Mouse (Mus musculus) urinary bladder, adult 18-20 months (tissue): Measurements from ENCODE around the gene Elmod2.
"Not testable (repeated sequence)": the region's sequence is repeated elsewhere in the genome, so short reads cannot be mapped to it uniquely, and the experiment has no call there.

Source experiments
- DNase-seq, 2 experiments: peaks; one replicate each; pipeline ENCODE4 v3.0.0; 2022; ENCODE audit warnings: low spot score in 2 of 2, mixed read lengths in 2 of 2

Elmod2 gene

DNA sequence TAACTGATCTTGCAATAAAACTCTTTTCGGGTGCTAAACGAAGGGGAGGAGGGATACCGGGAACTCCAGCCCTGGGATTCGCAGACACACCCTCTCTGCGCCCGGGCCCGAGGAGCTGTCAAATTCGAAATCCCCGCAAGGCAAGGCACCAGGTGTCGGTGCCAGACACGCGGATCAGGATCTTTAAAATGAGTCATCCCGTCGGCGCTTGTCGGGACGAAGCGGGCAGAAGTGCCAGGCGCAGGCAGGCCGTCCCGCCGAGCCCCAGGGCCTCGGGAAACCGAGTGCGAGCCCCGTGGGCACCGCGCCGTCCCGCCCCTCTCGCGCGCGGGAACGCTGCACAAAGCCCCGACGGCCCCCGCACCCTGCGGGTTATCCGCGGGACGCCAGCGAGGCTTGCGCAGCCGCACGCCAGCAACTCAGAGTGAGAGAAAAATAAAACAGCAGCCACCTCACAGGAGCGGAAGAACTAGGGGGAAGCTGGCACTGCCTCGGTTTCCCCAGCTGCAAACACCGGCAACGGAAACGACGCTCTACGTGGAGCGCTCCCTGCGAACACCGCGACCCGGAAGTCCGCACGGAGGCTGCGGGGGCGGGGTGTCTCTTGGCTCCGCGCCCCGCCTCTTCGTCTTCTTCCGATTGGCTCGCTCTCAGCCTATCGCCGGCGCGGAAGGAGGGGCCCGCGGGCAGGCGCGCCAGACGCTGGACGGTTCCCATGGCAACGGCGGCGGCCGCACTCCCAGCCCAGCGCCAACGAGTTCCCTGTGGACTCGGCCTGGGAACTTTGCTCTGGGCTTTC, at the start of gene Elmod2:
TSS of gene Elmod2 (minus strand) at position 588 of the 799 bp plus-strand sequence.
- DNase-seq: peak; percentile 90 to 94

DNA sequence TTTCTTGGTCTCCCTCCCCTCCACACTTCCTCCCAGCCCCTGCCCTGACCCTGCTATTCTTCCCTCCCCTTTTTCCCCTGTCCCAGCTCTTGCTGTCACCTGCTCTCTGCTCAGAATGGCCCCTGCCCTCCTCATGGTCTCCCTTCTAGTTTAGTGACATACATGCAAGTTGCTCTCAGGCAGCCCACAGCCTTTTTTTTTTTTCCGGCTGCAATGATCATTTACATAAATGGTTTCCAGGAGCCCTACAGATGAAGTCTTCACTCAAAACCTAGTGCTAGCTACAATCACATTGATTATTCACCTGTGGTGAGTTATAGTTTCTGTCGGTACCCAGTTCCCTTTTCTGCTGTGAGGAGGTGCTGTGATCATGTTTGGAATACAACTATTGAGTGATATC, 48.7 kb upstream of the Elmod2 start:
- no peak for DNase-seq

DNA sequence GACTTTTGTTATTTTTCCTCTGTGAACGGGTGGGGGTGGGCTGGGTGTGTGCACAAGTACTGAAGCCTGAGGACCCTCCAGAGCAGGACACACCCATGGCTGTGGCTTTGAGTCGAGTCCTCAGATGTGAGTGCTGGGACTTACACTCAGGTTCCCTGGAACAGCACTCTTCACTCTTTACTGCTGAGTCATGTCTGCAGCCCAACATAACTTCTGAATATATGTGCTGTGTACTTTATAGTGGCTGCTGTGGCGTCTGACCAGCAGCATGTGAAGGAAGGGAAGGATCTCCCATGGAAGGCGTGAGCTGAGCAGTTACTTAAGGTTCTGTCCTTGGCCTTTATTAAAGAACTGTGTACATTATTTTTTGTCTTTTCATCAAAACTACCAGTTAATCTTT, 47.9 kb upstream of the Elmod2 start:
- DNase-seq: no peak

DNA sequence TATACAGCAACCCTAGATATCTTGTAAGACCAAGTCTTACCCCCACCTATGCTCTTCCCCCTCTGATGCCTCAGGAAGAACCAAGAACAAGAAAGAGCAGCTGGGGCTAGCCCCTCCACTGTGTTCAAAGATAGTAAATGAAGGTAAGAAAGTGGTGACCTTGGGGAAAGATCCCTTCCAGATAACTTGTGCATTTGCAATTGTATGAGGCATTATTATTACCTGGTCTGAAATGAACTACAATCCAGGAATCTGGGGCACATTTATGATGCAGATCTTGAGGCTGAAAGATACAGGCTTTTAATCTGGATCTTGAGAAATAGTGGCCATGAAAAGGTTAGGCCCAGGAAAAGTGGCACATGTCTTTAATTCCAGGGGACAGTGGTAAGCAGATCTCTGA, 44.9 kb upstream of the Elmod2 start:
- no peak for DNase-seq

DNA sequence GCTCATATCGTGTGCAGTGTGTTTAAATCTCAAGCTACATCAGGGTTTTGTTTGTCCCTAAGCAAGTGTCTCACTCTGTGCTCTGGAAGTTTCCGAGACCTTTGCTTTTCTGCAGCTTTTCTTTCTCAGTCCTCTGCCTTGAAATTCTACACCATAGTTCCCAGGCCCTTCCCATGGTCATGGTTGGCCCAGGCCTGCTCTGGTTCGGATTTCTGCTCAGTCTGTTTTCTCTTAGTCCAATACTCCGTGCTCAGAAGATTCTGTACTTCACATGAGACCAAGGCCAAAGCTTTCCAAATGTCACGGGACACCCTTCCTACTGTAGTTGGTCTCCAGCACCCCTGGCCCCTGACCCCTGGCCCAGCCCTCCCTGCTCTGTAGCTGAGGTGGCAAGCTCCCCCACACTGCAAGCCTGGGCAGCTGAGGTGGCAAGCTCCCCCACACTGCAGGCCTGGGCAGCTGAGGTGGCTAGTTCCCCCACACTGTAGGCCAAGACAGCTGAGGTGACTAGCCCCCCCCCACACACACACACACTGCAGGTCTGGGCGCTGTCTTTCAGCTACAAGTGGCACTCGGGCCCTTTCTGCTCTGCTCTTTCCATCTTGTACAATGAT, 31.0 kb upstream of the Elmod2 start:
- no peak for DNase-seq

DNA sequence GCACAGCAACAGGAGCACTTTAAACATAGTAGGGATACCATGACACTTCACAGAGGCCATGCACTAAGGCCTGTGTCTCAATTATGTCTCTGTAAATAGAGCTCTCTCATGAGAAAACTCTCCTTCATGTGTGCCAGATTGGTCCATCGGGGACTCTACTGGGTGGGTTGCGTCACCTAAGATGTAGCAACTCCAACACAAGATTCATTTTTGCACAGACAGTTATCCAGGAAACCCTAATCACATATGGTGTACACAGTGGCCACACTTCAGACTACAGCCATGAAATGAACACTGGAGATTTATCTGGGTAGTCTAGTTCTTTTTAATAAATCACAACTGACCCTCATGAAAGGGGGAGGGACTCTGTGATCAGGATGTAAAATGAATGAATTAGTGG, 19.0 kb upstream of the Elmod2 start:
- no peak for DNase-seq

DNA sequence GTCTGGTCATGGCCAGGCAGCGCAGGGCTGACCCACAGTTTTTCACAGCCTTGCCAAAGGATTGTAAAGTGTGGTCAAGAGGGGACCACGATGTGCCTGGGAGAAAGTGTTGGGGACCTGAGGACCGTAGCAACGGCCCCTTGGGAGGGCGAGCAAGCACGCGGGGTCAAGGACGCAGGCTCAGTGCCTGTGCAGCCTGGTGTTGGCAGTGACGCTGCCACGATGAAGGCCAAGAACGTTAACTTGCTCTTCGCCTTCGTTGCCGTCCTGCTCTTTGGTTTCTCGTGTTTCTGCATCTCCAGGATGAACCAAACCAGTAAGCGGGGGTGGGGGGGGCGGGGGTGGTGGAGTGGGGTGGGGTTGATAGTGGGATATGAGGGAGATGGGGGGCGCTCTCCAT, 16.0 kb upstream of the Elmod2 start, which contains the start of gene Mgat4d:
TSS of gene Mgat4d (plus strand) at position 209 of the 400 bp plus-strand sequence.
- no peak for DNase-seq

DNA sequence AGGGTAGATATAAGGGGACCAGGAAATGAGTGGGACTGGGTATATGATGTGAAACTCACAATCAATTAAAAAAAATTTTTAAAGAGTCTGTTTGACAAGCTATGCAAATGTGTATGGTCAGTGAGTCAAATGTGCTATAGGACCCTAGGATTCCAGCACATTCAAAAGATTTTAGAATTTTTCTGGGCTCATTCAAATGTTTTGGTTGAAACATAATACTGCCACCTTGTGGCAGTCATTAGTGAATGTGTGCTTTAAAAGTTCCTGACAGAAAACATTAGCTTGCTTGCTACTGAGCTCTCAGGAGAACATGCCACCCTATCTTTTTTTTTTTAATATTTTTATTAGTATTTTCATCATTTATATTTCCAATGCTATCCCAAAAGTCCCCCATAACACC, 10.4 kb upstream of the Elmod2 start:
- no peak for DNase-seq

DNA sequence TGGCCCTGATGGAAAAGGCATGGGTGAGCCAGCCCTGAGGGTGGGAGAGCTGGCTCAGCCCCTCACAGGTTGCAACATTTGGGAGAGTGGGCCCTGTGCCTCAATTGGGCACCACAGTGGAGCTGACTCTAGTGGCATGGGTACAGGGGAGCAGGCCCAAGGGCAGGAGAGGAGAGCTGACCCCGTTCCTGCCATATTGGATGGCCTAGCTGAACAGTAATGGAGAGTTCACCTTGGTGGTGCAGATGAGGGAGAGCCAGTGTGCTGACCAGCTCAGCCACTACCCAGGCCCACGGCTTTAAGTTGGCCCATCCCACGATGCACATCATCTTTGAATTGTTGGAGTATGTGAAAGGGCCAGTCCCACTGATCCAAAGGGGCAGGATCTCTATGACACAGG, 9.8 kb upstream of the Elmod2 start:
- no peak for DNase-seq

DNA sequence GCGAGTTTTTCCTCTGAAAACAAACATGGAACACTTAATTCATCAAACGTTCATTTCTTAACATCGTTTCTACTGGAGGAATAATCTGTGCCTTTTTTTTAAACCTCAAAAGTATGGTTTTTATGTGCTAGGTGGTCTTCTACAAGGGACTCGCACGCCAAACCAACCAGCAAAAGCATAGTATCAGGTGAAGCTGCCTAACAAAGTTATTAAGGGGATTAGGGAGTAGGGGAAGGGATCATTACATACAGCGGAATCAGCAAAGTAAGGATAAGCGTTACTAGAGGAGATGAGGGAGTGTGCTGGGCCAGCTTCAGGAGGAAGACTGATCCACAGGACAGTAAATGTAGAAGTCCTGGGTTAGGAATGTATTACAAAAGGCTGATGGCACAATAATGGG, 578 bp upstream of the Elmod2 start:
- no peak for DNase-seq

DNA sequence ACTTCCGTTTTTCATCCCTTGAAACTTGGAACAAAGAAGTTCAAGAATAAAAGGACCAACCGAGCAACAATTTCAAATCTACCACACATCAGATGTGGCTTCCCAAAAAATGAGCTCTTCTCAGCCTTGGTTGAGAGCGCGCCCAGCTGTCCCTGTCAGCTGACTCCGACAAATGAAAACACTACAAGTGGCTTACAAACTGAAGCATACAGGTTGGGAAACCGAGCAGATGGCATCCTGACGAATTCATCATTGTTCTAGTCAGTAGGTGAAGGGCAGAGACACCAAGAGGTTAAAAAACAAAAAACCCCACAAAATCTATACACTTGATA, 753 bp downstream of the Elmod2 start:
- DNase-seq: no peak

DNA sequence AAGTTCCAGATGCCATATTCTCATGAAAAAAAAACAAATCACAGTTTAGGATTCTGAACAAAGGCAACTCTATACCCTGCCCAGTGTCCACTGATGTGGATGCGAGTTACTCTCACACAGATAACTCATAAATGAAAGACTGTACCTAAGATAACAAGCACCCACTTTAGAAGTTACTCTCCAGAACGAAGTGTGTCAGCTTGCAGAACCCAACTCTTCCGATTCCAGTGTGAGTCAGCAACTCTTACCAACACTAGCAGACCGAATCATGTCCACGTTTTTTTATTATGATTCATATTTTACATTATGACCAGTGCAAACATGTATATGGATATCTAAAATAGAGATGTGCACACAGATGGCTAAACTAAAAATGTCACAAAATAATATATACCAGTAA, 4.4 kb downstream of the Elmod2 start:
- no peak for DNase-seq

DNA sequence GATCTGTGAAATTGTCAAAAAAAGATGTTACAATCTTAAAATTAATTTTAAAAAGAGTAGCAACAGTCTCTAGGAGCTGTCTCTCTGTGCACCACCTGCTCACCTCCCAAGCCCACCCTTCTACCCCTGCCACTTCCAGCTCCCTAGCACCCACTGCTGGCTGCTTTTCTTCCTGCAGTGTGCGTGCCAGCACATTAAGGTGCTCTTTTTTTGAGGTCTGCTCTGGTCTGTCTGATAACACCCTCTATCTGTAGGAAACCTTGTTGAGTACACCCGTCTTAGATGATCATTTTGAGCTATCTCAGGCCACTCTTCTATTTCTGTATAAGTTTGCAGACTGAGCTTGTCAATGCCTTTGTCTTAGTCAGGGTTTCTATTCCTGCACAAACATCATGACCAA, 9.2 kb downstream of the Elmod2 start:
- no peak for DNase-seq

DNA sequence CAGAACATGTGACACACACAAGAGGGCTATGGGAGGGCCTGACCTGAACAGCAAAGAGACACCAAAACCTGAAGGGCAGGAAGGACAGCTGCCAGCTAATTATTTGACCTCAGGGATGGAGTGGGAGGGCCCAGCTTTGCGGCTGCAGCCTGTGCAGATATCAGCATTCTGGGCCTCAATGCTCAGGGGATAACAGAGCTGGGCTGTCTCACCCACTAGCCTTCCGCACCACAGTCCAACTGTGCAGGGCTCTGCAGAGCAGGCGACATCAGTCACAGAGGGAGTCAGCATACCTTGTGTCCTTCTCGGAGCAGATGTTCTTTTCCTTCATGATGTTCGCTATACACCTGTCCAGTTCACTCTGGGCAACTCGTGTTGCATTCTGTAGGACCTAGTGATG, 9.9 kb downstream of the Elmod2 start:
- no peak for DNase-seq

DNA sequence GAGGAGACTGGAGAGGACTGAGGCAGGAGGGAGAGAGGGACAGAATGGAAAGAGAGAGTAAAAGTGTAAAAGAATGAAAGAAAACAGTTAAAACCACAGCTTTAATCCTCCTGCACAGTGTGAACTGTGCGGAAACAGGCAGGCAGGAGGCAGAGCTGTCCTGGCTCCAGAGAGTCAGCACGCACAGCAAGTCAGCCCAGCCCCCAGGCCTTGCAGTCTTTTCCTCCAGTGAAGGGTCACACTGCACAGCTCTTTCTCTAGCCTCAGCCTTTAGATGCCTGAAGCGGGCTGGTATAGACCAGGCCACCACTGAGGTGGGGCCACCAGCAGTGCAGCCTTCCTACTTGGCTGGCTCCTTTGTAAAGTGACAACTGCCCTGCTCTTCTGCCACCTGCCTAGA, 11.7 kb downstream of the Elmod2 start:
- no peak for DNase-seq

DNA sequence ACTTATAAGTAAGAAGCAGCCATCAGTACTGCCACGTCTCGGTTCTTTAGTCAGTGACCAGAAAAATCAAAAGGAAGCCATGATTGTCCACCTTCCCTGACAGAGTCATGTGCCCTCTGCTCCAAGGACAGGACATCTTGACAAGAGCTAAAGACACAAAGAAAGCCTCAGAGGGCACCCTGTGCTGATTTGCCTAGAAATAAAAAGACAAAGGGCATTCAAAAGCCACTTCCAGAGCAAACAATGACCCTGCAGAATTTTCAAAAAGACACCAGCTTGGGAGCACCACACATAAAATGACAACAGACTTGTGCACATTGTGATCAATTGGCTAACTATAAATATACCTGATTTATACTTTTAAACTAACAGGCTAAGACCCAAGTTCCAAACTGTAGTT, 16.6 kb downstream of the Elmod2 start:
- no peak for DNase-seq

DNA sequence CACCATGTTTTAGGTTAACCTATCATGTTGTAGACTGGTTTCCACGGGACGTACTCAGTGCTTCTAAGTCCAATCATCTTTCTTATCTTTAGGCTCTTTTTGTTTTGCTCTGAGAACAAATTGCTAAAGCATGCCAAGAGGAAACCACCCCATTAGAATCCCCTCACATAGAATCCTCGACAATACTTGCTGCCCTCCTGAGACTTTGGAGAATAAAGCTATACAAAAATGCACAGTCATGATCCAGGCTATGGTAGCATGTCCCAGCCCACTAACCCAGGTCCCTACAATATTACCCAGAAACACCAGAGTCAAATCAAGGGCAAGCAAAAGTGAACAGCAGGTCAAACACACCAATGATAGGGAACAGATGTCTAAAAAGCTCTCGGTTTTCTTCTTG, 17.2 kb downstream of the Elmod2 start:
- DNase-seq: not testable (repeated sequence)

DNA sequence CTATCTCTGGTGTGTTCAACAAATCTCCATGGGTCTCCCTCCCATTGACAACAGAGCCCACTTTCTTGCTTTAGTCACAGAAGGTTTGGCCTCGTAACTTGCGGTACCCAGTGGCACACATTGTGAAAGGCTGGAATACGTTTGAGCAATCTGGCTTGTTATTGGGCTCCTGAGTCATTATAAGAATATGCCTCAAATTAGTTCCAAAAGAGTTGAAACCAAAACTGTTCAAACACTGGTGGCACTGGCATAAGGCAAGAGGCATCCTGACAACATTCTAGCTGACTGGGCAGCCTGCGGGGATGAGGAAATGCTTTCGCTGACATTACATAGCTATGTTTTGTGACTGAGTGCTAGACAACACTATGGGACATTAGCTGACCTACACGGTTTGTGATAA, 22.4 kb downstream of the Elmod2 start:
- no peak for DNase-seq

DNA sequence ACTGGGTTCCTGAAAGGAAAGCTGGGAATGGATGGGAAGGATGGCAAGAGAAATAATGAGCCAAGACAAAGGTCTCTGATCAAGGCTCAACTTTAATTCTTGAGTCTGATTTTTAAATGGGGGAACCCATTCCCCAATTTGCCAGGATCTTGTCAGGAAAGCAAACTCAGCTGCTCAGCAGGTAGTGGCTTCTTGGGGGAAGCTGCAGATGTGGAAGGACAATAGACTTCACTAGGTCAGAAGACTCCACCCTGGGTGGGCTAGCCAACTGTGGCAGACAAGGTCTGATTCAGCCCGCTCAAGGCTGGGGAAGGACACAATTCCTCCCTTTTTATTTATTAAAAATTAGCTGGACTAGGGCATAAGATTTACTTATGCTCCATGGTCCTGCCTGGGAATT, 27.3 kb downstream of the Elmod2 start:
- DNase-seq: no peak

DNA sequence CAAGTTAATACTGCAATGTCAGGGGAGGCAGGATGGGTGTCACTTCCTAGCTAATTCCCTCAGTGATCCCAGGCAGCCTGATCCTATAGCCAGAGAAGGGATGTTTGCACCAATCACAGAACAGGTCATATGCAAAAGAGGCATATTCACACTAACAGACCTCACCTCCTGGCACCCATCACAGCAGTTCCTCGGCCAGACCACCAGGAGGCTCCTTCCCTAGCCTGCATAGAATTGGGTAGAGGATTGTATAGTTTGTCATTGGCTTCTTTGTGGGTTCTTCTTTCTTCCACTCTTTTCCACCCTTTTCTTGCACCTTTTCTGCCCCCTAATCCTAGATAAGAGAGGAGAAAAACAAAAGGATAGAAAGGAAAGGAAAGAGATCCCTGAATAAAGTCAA, 32.2 kb downstream of the Elmod2 start:
- DNase-seq: no peak

DNA sequence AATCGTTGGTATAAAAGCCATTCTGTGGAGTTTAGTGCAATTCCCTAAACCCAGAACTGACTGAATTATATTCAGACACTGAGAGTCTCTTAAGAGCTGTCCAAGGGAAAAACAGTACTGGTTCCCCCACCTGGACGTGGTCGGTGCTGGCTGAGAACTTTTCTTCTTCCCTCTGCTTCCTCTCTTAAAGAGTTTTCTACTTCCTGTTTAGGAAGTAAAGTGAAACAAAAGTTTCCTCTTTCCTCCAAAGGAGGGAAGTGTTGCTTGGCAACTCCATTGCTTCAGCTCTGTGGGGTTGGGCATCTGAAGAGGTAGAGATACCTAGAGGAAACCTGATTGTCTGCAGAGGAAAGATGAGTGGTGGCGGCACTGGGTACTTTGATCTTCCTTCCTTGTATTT, 34.9 kb downstream of the Elmod2 start:
- DNase-seq: no peak

DNA sequence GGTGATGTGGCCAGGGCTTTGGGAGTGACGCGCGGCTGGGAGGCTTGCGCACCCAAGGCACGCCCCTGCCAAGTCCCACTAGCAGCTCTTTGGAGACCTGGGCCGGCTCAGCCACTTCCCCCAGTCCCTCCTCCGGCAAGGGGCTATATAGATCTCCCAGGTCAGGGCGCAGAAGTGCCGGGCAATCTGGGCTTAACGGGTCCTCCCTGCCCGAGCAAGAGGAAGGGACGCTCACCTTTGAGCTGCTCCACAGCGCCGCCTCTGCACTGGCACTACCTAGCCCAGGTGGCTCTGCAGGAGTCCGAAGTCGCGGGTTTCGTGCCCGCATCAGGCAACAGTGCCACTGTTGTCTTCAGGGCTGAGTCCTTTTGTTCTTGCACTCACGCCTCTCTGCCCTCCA, 42.1 kb downstream of the Elmod2 start, which contains the start of gene Ucp1:
TSS of gene Ucp1 (plus strand) at position 177 of the 400 bp plus-strand sequence.
- peak in 1 of 2 experiments; percentile 22 for DNase-seq

DNA sequence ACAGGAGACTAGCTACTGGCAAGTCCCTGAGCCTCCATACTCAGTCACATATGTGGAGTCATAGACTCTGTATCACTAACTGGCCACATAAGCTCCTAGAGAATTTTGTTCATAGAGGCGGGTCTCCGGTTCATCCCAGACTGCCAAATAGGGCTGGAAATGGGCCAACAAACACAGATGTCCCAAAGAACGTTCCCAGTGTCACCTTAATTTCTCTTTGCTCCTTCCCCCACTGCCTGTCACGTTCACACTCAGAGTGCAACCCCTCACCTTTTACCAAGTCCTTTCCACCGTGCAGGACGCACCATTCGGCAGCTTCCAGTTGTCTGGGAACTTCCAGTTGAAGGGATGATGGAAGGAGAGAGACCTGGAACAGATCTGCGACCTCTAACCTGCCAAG, 46.9 kb downstream of the Elmod2 start:
- no peak for DNase-seq

DNA sequence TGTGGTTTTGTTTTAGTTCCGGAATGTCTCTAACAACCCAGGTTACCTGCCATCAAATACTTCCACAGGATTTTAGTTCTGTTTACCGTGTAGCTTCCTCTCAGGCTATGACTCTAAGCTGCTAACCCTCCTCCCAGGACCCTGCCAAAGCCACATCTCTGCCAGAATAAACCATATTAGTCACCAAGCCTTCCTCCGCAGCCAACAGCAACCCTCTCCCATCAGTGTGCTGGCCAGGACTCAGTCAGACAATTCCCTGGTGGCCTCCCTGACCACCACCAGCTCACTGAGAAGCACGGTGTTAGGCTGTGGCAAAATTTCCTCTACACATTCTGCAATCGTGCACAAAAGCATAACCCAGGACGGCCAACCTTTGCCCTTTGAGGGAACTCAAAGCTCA, 53.9 kb downstream of the Elmod2 start:
- DNase-seq: no peak
